Mouse (Mus musculus) cortical plate, adult 2 months (tissue): ENCODE measurements at regions not wholly inside any gene's neighbourhood (a gene's known extent, or its start where the extent isn't known, plus 50 kb on each side); places are given as distances from the start of the nearest gene placed in this dataset.

Experiments
- CTCF ChIP-seq: fragments of 200-500 bp; IDR thresholded peaks from 2 replicates; pipeline ENCODE4 v1.5.1; 2011; ENCODE audit warnings: mild to moderate bottlenecking, control low read depth, low read length; ENCODE audit not compliant: insufficient read depth; ENCODE audit errors: extremely low read depth
- POLR2A ChIP-seq: fragments of 200-500 bp; IDR thresholded peaks from 2 replicates; pipeline ENCODE4 v1.6.1; 2011; ENCODE audit warnings: mild to moderate bottlenecking, low read length, control low read depth; ENCODE audit not compliant: insufficient read depth; ENCODE audit errors: extremely low read depth

GRCm38 (mm10) chr8:35942515-35942914 is 176.9 kb downstream of the Gm19410 start:
- TF ChIP-seq CTCF (no peak), POLR2A (no peak)
